Mouse (Mus musculus): ENCODE measurements around the gene Zbtb12. TPM values are rescaled to one million over a fixed set of nuclear protein-coding genes. Genes with fewer than 3 reads are reported as not detected.

The Zbtb12 gene
- polyA plus RNA-seq, 1 experiment from 2014 or later = 1.5 TPM

DNA sequence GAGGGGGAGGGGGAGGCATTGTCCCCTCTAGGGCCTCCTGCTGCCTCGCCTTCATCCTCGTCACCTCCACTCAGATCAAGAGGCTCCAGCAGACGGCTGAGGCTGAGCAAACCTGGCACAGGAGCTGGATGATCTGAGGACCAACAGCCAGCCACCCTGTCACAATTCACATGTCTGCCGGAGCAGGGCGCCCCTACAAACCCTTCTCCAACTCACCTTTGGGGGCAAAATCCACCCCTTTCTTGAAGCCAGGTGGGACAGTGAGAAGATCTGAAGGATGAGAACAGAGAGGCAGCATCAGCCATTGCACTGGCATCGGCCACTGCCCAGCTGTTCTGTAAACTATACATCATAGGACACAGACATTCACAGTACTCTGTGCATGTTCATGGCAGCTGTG, 32.1 kb upstream of the Zbtb12 start:
- Histone ChIP-seq H3K4me1 (ENCODE audit: control insufficient read depth, insufficient read depth, low read length) (peaks cover 13% of the 10 kb centered on the region), H3K36me3 (ENCODE audit: control insufficient read depth, insufficient read depth) (peaks cover 18% of the 10 kb centered on the region)
- 86% methylated on average over 6 of the region's 6 CpGs for WGBS

GRCm38 (mm10) chr17:34847615-34848014, 31.7 kb upstream of the Zbtb12 start:
- peaks cover 22% of the 10 kb centered on the region for H3K36me3 ChIP-seq (ENCODE audit: control insufficient read depth, insufficient read depth)
- H3K9ac ChIP-seq (ENCODE audit: low read length) = no peak overlapping the region
- 87% methylated on average over 7 of the region's 7 CpGs for whole genome bisulfite sequencing

More for the DNA sequence above, 32.1 kb upstream of the Zbtb12 start:
- no peak for ATAC-seq (replicated peaks; ENCODE audit: extremely low read depth, insufficient read depth, low FRiP score)
- Histone ChIP-seq H3K4me3 (ENCODE audit: low read length) (no peak overlapping the region), H3K9ac (ENCODE audit: low read length) (no peak overlapping the region), H3K4me2 (ENCODE audit: low read depth, low read length) (no peak overlapping the region), H3K27ac (ENCODE audit: low read length) (no peak overlapping the region), H3K27me3 (ENCODE audit: control insufficient read depth, insufficient read depth, low read length) (no peaks in the 10 kb centered on the region), H3K9me3 (replicated peaks; ENCODE audit: control insufficient read depth, low read length) (no peaks in the 10 kb centered on the region)

DNA sequence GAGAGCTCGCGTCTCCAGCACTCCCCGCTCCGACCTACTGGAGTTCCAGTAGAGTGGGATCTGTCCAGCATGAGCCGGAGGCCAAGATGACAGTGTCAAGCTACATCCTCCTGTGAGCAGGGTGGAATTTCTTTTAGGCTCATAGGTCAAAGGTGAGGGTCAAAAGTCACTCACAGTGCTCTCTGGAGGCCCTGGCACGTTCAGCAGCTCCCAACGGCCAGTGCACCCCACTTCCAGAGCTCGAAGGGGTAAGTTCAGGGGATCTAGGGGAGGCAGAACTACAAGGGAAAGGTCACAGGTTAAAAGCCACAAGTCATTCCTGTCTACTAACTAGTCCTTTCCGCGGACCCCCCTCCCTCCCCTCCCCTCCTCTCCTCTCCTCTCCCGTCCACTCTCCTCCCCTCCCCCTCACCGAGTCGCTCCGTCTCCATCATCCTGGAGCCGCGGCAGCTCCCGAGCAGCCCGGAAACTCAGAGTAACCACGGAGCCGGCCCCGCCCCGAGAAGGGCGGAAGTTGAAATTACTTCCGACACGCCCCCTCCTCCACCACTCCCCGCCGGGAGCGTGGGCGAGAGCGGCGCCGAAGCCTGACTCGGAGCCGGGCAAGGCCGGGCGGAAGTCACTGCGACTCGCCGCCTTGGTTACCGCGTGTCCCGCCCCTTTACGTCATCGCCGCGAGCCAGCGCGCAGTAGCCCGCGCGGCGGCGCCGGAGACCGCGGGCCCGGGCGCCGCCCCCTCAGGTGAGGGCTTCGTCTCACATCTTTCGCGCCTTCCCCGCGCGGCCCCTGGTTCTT, 29.4 kb upstream of the Zbtb12 start, which contains the start of the genes Skiv2l and Nelfe:
TSS of gene Skiv2l (minus strand) at position 489 of the 795 bp plus-strand sequence.
TSS of gene Nelfe (plus strand) at position 670 of the 795 bp plus-strand sequence.
- Histone ChIP-seq H3K27ac (ENCODE audit: low read length) (no peak within 1 kb of the TSS), H3K36me3 (ENCODE audit: control insufficient read depth, insufficient read depth) (peaks cover 33% of the 10 kb centered on the region), H3K4me2 (ENCODE audit: low read depth, low read length) (peak within 1 kb of the TSS; percentile 91), H3K4me3 (ENCODE audit: low read length) (peak within 1 kb of the TSS; percentile 86), H3K4me1 (ENCODE audit: control insufficient read depth, insufficient read depth, low read length) (peaks cover 13% of the 10 kb centered on the region), H3K27me3 (ENCODE audit: control insufficient read depth, insufficient read depth, low read length) (no peaks in the 10 kb centered on the region), H3K9me3 (replicated peaks; ENCODE audit: control insufficient read depth, low read length) (no peaks in the 10 kb centered on the region), H3K9ac (ENCODE audit: low read length) (peak within 1 kb of the TSS; percentile 92)
- under 1% methylated on average over 65 of the region's 65 CpGs for WGBS
- ATAC-seq (replicated peaks; ENCODE audit: extremely low read depth, insufficient read depth, low FRiP score) = peak; percentile 97

More at GRCm38 (mm10) chr17:34847615-34848014, 31.7 kb upstream of the Zbtb12 start:
- Histone ChIP-seq H3K4me1 (ENCODE audit: control insufficient read depth, insufficient read depth, low read length) (peaks cover 13% of the 10 kb centered on the region), H3K4me3 (ENCODE audit: low read length) (no peak overlapping the region), H3K9me3 (replicated peaks; ENCODE audit: control insufficient read depth, low read length) (no peaks in the 10 kb centered on the region), H3K27ac (ENCODE audit: low read length) (no peak overlapping the region), H3K27me3 (ENCODE audit: control insufficient read depth, insufficient read depth, low read length) (no peaks in the 10 kb centered on the region), H3K4me2 (ENCODE audit: low read depth, low read length) (no peak overlapping the region)
- no peak for ATAC-seq (replicated peaks; ENCODE audit: extremely low read depth, insufficient read depth, low FRiP score)

DNA sequence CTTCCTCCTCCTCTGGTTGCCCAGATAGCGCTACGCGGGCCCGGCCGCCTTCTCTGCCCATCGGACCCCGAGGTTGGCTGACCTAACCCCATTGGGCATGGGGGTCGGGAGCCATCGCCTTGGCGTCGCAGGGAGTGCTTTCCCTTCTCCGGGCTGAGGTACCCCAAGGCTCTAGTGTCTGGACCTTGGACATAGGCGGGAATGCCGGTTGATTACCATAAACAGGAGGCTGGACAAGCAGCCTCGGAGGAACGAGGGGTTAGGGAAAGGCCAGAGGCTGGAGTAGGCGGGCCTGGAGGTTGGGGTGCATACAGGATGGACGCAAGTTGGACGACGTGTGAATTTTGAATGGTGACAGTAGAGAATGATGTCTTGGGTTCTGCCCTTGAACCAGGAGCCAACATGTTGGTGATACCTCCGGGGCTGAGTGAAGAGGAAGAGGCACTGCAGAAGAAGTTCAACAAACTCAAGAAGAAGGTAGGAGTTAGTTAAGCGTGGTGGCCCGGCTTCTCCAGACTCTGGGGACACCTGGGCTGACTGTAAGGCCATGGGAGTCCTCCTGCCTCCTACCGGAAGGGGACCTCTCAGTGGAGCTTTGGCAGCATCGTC, 28.7 kb upstream of the Zbtb12 start:
- no peaks in the 10 kb centered on the region for H3K27me3 ChIP-seq (ENCODE audit: control insufficient read depth, insufficient read depth, low read length)
- 1% methylated on average over 25 of the region's 25 CpGs for WGBS
- H3K4me2 ChIP-seq (ENCODE audit: low read depth, low read length) = peak overlapping the region; percentile 91
- peaks cover 33% of the 10 kb centered on the region for H3K36me3 ChIP-seq (ENCODE audit: control insufficient read depth, insufficient read depth)
- peak; percentile 7; the same call in 1 of the 2 replicates for ATAC-seq (replicated peaks; ENCODE audit: extremely low read depth, insufficient read depth, low FRiP score)
- no peaks in the 10 kb centered on the region for H3K9me3 ChIP-seq (replicated peaks; ENCODE audit: control insufficient read depth, low read length)
- no peak overlapping the region for H3K27ac ChIP-seq (ENCODE audit: low read length)
- H3K4me1 ChIP-seq (ENCODE audit: control insufficient read depth, insufficient read depth, low read length) = peaks cover 13% of the 10 kb centered on the region
- peak overlapping the region; percentile 92 for H3K9ac ChIP-seq (ENCODE audit: low read length)
- peak overlapping the region; percentile 86 for H3K4me3 ChIP-seq (ENCODE audit: low read length)

GRCm38 (mm10) chr17:34853511-34853910, 25.8 kb upstream of the Zbtb12 start:
- H3K4me1 ChIP-seq (ENCODE audit: control insufficient read depth, insufficient read depth, low read length) = peaks cover 13% of the 10 kb centered on the region

GRCm38 (mm10) chr17:34854761-34855160, 24.5 kb upstream of the Zbtb12 start:
- Histone ChIP-seq H3K9me3 (replicated peaks; ENCODE audit: control insufficient read depth, low read length) (no peaks in the 10 kb centered on the region), H3K27me3 (ENCODE audit: control insufficient read depth, insufficient read depth, low read length) (no peaks in the 10 kb centered on the region), H3K27ac (ENCODE audit: low read length) (no peak overlapping the region), H3K4me1 (ENCODE audit: control insufficient read depth, insufficient read depth, low read length) (peaks cover 8% of the 10 kb centered on the region), H3K36me3 (ENCODE audit: control insufficient read depth, insufficient read depth) (peaks cover 29% of the 10 kb centered on the region), H3K4me3 (ENCODE audit: low read length) (no peak overlapping the region), H3K9ac (ENCODE audit: low read length) (no peak overlapping the region), H3K4me2 (ENCODE audit: low read depth, low read length) (no peak overlapping the region)
- no peak for ATAC-seq (replicated peaks; ENCODE audit: extremely low read depth, insufficient read depth, low FRiP score)
- 72% methylated on average over 3 of the region's 3 CpGs for WGBS

More at GRCm38 (mm10) chr17:34853511-34853910, 25.8 kb upstream of the Zbtb12 start:
- Histone ChIP-seq H3K36me3 (ENCODE audit: control insufficient read depth, insufficient read depth) (peaks cover 29% of the 10 kb centered on the region), H3K9ac (ENCODE audit: low read length) (no peak overlapping the region), H3K27ac (ENCODE audit: low read length) (no peak overlapping the region), H3K27me3 (ENCODE audit: control insufficient read depth, insufficient read depth, low read length) (no peaks in the 10 kb centered on the region), H3K4me3 (ENCODE audit: low read length) (no peak overlapping the region), H3K4me2 (ENCODE audit: low read depth, low read length) (no peak overlapping the region), H3K9me3 (replicated peaks; ENCODE audit: control insufficient read depth, low read length) (no peaks in the 10 kb centered on the region)
- WGBS = 78% methylated on average over 8 of the region's 8 CpGs
- ATAC-seq (replicated peaks; ENCODE audit: extremely low read depth, insufficient read depth, low FRiP score) = no peak

DNA sequence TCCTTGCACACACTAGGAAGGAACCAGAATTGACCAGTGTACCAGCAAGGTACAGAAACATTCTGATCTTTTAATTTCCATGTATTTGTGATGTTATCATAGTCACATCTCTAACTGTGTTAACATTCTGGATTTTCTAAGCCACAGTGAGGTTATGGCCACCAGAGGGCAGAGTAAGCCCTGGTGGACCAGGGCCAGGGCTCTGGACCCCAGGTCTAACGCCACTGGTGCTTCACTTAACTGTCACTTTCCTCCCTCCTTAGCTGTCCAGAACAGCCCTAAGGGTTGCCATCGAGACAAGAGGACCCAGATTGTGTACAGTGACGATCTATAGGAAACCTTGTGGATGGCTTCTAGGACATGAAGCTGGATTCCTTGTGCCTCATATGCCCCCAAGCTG, 23.5 kb upstream of the Zbtb12 start:
- ATAC-seq (replicated peaks; ENCODE audit: extremely low read depth, insufficient read depth, low FRiP score) = peak; percentile 20; the same call in 1 of the 2 replicates
- Histone ChIP-seq H3K4me1 (ENCODE audit: control insufficient read depth, insufficient read depth, low read length) (peaks cover 7% of the 10 kb centered on the region), H3K27ac (ENCODE audit: low read length) (no peak overlapping the region), H3K9me3 (replicated peaks; ENCODE audit: control insufficient read depth, low read length) (no peaks in the 10 kb centered on the region), H3K36me3 (ENCODE audit: control insufficient read depth, insufficient read depth) (peaks cover 29% of the 10 kb centered on the region), H3K9ac (ENCODE audit: low read length) (no peak overlapping the region), H3K27me3 (ENCODE audit: control insufficient read depth, insufficient read depth, low read length) (no peaks in the 10 kb centered on the region), H3K4me3 (ENCODE audit: low read length) (no peak overlapping the region), H3K4me2 (ENCODE audit: low read depth, low read length) (no peak overlapping the region)
- WGBS = 26% methylated on average over 3 of the region's 3 CpGs

DNA sequence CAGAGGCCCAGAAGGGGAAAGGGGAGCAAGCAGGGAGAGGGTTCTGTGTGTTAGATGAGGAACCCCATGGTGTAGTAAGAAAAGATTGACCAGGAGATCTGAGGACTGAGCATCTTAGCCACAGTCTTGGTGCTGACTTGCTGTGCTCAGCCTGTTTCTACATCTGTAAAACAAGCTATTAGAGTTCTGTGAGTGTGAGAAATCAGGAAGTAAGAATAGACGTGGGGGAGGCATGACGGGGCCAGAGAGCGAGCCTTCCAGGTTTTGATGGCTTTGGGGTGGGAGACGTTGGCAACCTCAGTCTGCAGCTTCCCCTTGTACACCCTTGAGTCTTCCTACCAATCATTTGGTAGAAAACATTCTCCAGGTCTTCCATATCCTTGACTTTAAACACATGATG, 20.6 kb upstream of the Zbtb12 start:
- Histone ChIP-seq H3K4me1 (ENCODE audit: control insufficient read depth, insufficient read depth, low read length) (no peaks in the 10 kb centered on the region), H3K9me3 (replicated peaks; ENCODE audit: control insufficient read depth, low read length) (no peaks in the 10 kb centered on the region), H3K9ac (ENCODE audit: low read length) (no peak overlapping the region), H3K4me2 (ENCODE audit: low read depth, low read length) (no peak overlapping the region), H3K4me3 (ENCODE audit: low read length) (no peak overlapping the region), H3K27ac (ENCODE audit: low read length) (no peak overlapping the region), H3K36me3 (ENCODE audit: control insufficient read depth, insufficient read depth) (peaks cover 19% of the 10 kb centered on the region), H3K27me3 (ENCODE audit: control insufficient read depth, insufficient read depth, low read length) (no peaks in the 10 kb centered on the region)
- no peak for ATAC-seq (replicated peaks; ENCODE audit: extremely low read depth, insufficient read depth, low FRiP score)
- 61% methylated on average over 4 of the region's 4 CpGs for WGBS

DNA sequence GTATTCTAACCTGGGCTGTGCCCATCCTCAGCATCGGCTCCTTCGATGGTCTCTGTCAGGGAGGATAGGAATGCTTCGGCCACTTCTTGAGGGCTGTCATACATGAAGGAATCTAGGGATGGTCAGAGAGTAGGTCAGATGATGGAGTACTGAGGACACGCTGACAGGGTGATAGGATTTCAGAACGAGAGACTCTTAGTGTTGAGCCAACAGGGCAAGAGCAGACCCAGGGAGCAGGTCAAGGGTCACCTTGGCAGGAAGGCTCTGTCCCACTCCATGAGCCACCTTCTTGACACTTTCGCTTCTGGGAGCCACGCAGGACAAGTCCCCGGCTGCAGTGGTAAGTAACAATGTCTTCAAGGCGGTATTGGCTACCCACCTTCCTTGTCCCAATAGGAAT, 18.8 kb upstream of the Zbtb12 start:
- no peak overlapping the region for H3K4me3 ChIP-seq (ENCODE audit: low read length)
- ATAC-seq (replicated peaks; ENCODE audit: extremely low read depth, insufficient read depth, low FRiP score) = no peak
- 76% methylated on average over 9 of the region's 9 CpGs for WGBS
- no peaks in the 10 kb centered on the region for H3K27me3 ChIP-seq (ENCODE audit: control insufficient read depth, insufficient read depth, low read length)
- no peaks in the 10 kb centered on the region for H3K9me3 ChIP-seq (replicated peaks; ENCODE audit: control insufficient read depth, low read length)
- no peak overlapping the region for H3K9ac ChIP-seq (ENCODE audit: low read length)
- no peak overlapping the region for H3K27ac ChIP-seq (ENCODE audit: low read length)
- no peaks in the 10 kb centered on the region for H3K4me1 ChIP-seq (ENCODE audit: control insufficient read depth, insufficient read depth, low read length)
- no peak overlapping the region for H3K4me2 ChIP-seq (ENCODE audit: low read depth, low read length)
- peaks cover 7% of the 10 kb centered on the region for H3K36me3 ChIP-seq (ENCODE audit: control insufficient read depth, insufficient read depth)

All from heart, embryonic 16.5 days (tissue).